Mouse (Mus musculus) hindbrain, embryonic 10.5 days (tissue): ENCODE data around the gene Dgkq. TPM values are rescaled to one million over a fixed set of nuclear protein-coding genes. Genes with fewer than 3 reads are reported as not detected.
"Not testable (repeated sequence)": the region's sequence is repeated elsewhere in the genome, so short reads cannot be mapped to it uniquely, and the experiment has no call there.

Experiments
- DNase-seq: peaks from one replicate; pipeline ENCODE4 v3.0.0-alpha.2; 2017; ENCODE audit warnings: low spot score
- H3K27ac ChIP-seq: fragments of 300-500 bp; sonication (generic); 2 replicates; pipeline ENCODE4 v1.5.1; 2016; ENCODE audit warnings: mild to moderate bottlenecking, moderate library complexity
- H3K27me3 ChIP-seq: fragments of 300-500 bp; sonication (generic); 2 replicates; pipeline ENCODE4 v1.6.1; 2016; ENCODE audit warnings: mild to moderate bottlenecking; ENCODE audit not compliant: poor library complexity, insufficient read depth, severe bottlenecking
- H3K36me3 ChIP-seq: fragments of 300-500 bp; sonication (generic); 2 replicates; pipeline ENCODE4 v1.6.1; 2016; ENCODE audit warnings: mild to moderate bottlenecking, moderate library complexity
- H3K4me1 ChIP-seq: fragments of 300-500 bp; sonication (generic); replicated peaks from 2 replicates; pipeline ENCODE4 v1.6.1; 2016; ENCODE audit warnings: mild to moderate bottlenecking
- H3K4me3 ChIP-seq: fragments of 300-500 bp; sonication (generic); 2 replicates; pipeline ENCODE4 v1.5.1; 2016; ENCODE audit warnings: mild to moderate bottlenecking, moderate library complexity
- H3K9me3 ChIP-seq: fragments of 300-500 bp; sonication (generic); 2 replicates; pipeline ENCODE4 v1.6.1; 2016; ENCODE audit warnings: mild to moderate bottlenecking, moderate library complexity
- WGBS: fragments of 180-500 bp; shearing (Covaris S2); methylation state at CpG from one replicate; pipeline ENCODE4 v1.1.7; 2016; 5-methylcytosine and 5-hydroxymethylcytosine counted together
- polyA plus RNA-seq: library from polyadenylated mRNA; unstranded; fragments of >200 nt; fragmentation: Nextera tagmentation; extraction: Ambion mirVana; gene quantifications from 2 replicates; pipeline ENCODE4 v1.2.1, GENCODE M21; 2016

Gene Dgkq
- polyA plus RNA-seq, 1 experiment from 2014 or later = 15.1 TPM

GRCm38 (mm10) chr5:108648937-108649576 lies 20.4 kb downstream of the Dgkq start:
- no peaks in the 10 kb centered on the region for H3K27me3 ChIP-seq
- H3K36me3 ChIP-seq = peaks cover 88% of the 10 kb centered on the region
- DNase-seq = no peak
- H3K4me3 ChIP-seq = no peak overlapping the region
- H3K27ac ChIP-seq = no peak overlapping the region
- no peaks in the 10 kb centered on the region for H3K9me3 ChIP-seq
- WGBS = 92% methylated on average over 11 of the region's 11 CpGs
- H3K4me1 ChIP-seq = no peaks in the 10 kb centered on the region

GRCm38 (mm10) chr5:108647820-108648465 lies 21.5 kb downstream of the Dgkq start:
- Histone ChIP-seq H3K27me3 (no peaks in the 10 kb centered on the region), H3K36me3 (peaks cover 81% of the 10 kb centered on the region), H3K4me3 (no peak overlapping the region), H3K27ac (no peak overlapping the region), H3K4me1 (no peaks in the 10 kb centered on the region), H3K9me3 (no peaks in the 10 kb centered on the region)
- DNase-seq = no peak
- 89% methylated on average over 2 of the region's 2 CpGs for WGBS

- Histone ChIP-seq H3K36me3 (peaks cover 81% of the 10 kb centered on the region), H3K27me3 (no peaks in the 10 kb centered on the region), H3K27ac (no peak overlapping the region), H3K4me3 (no peak overlapping the region), H3K4me1 (no peaks in the 10 kb centered on the region), H3K9me3 (no peaks in the 10 kb centered on the region)
- WGBS = 91% methylated on average over 2 of the region's 2 CpGs
- no peak for DNase-seq
These were observed 22.2 kb downstream of the Dgkq start for GRCm38 (mm10) chr5:108647311-108647710.

- WGBS = 94% methylated on average over 3 of the region's 3 CpGs
These were observed 23.2 kb downstream of the Dgkq start for GRCm38 (mm10) chr5:108646343-108646660.

GRCm38 (mm10) chr5:108645651-108646342 lies 23.7 kb downstream of the Dgkq start:
- no peaks in the 10 kb centered on the region for H3K9me3 ChIP-seq
- DNase-seq = no peak
- no peak overlapping the region for H3K27ac ChIP-seq
- H3K4me1 ChIP-seq = no peaks in the 10 kb centered on the region
- H3K36me3 ChIP-seq = peaks cover 75% of the 10 kb centered on the region
- no peak overlapping the region for H3K4me3 ChIP-seq
- WGBS = 91% methylated on average over 9 of the region's 9 CpGs
- no peaks in the 10 kb centered on the region for H3K27me3 ChIP-seq

More at GRCm38 (mm10) chr5:108646343-108646660, 23.2 kb downstream of the Dgkq start:
- no peaks in the 10 kb centered on the region for H3K4me1 ChIP-seq
- H3K9me3 ChIP-seq = no peaks in the 10 kb centered on the region
- no peak overlapping the region for H3K4me3 ChIP-seq
- DNase-seq = no peak
- H3K36me3 ChIP-seq = peaks cover 80% of the 10 kb centered on the region
- no peaks in the 10 kb centered on the region for H3K27me3 ChIP-seq
- H3K27ac ChIP-seq = no peak overlapping the region

- WGBS = 85% methylated on average over 2 of the region's 2 CpGs
- no peaks in the 10 kb centered on the region for H3K9me3 ChIP-seq
- no peak for DNase-seq
- H3K36me3 ChIP-seq = peaks cover 54% of the 10 kb centered on the region
- H3K4me3 ChIP-seq = no peak overlapping the region
- H3K27me3 ChIP-seq = no peaks in the 10 kb centered on the region
- no peaks in the 10 kb centered on the region for H3K4me1 ChIP-seq
- no peak overlapping the region for H3K27ac ChIP-seq
These were observed 25.8 kb downstream of the Dgkq start for GRCm38 (mm10) chr5:108643674-108644073.

- no peaks in the 10 kb centered on the region for H3K9me3 ChIP-seq
- no peaks in the 10 kb centered on the region for H3K4me1 ChIP-seq
- 80% methylated on average over 4 of the region's 4 CpGs for WGBS
- no peaks in the 10 kb centered on the region for H3K27me3 ChIP-seq
- no peak overlapping the region for H3K27ac ChIP-seq
- no peak for DNase-seq
- peaks cover 6% of the 10 kb centered on the region; the same call in 1 of the 2 replicates for H3K36me3 ChIP-seq
- H3K4me3 ChIP-seq = no peak overlapping the region
These were observed 33.3 kb downstream of the Dgkq start for GRCm38 (mm10) chr5:108636172-108636571.

GRCm38 (mm10) chr5:108634088-108634487 lies 35.4 kb downstream of the Dgkq start:
- not testable (repeated sequence) for H3K4me1 ChIP-seq, H3K9me3 ChIP-seq, H3K36me3 ChIP-seq, H3K4me3 ChIP-seq, H3K27me3 ChIP-seq, H3K27ac ChIP-seq, DNase-seq
- WGBS = 92% methylated on average over 3 of the region's 3 CpGs

GRCm38 (mm10) chr5:108633676-108634075 lies 35.8 kb downstream of the Dgkq start:
- H3K4me3 ChIP-seq = no peak overlapping the region
- 94% methylated on average over 4 of the region's 4 CpGs for WGBS
- no peaks in the 10 kb centered on the region for H3K9me3 ChIP-seq
- H3K36me3 ChIP-seq = peaks cover 6% of the 10 kb centered on the region; the same call in 1 of the 2 replicates
- DNase-seq = no peak
- peaks cover 13% of the 10 kb centered on the region for H3K4me1 ChIP-seq
- no peaks in the 10 kb centered on the region for H3K27me3 ChIP-seq
- no peak overlapping the region for H3K27ac ChIP-seq

GRCm38 (mm10) chr5:108629634-108630483 lies 39.6 kb downstream of the Dgkq start, which contains the start of the genes Gak and Tmem175:
Gene Gak (minus strand): TSS chr5:108629755.
Gene Tmem175 (plus strand): TSS chr5:108629770.
- peak; percentile 94 for DNase-seq
- Histone ChIP-seq H3K4me3 (peak within 1 kb of the TSS; percentile 95), H3K4me1 (peaks cover 22% of the 10 kb centered on the region), H3K9me3 (no peaks in the 10 kb centered on the region), H3K36me3 (no peaks in the 10 kb centered on the region), H3K27me3 (no peaks in the 10 kb centered on the region), H3K27ac (peak within 1 kb of the TSS; percentile 97)
- under 1% methylated on average over 58 of the region's 58 CpGs for WGBS

- Histone ChIP-seq H3K4me3 (peak overlapping the region; percentile 95), H3K9me3 (no peaks in the 10 kb centered on the region), H3K4me1 (peaks cover 22% of the 10 kb centered on the region), H3K27me3 (no peaks in the 10 kb centered on the region), H3K27ac (peak overlapping the region; percentile 97), H3K36me3 (peaks cover 7% of the 10 kb centered on the region)
- DNase-seq = no peak
- WGBS = 2% methylated on average over 32 of the region's 32 CpGs
These were observed 40.4 kb downstream of the Dgkq start for GRCm38 (mm10) chr5:108628891-108629633.

- 92% methylated on average over 4 of the region's 4 CpGs for WGBS
These were observed 43.3 kb downstream of the Dgkq start for GRCm38 (mm10) chr5:108626050-108626660.

More at GRCm38 (mm10) chr5:108626050-108626660, 43.3 kb downstream of the Dgkq start:
- H3K4me3 ChIP-seq = no peak overlapping the region
- peaks cover 22% of the 10 kb centered on the region for H3K4me1 ChIP-seq
- no peak for DNase-seq
- H3K27me3 ChIP-seq = no peaks in the 10 kb centered on the region
- no peaks in the 10 kb centered on the region for H3K9me3 ChIP-seq
- H3K36me3 ChIP-seq = peaks cover 36% of the 10 kb centered on the region
- H3K27ac ChIP-seq = no peak overlapping the region
